Mouse (Mus musculus) embryonic fibroblast, embryonic 13.5 days (primary cell): ENCODE results near the gene Nectin2.
"Not testable (repeated sequence)": the region's sequence is repeated elsewhere in the genome, so short reads cannot be mapped to it uniquely, and the experiment has no call there.

Experiments used
- CTCF ChIP-seq: IDR thresholded peaks from 2 replicates; pipeline ENCODE4 v1.5.1; 2011; ENCODE audit warnings: mild to moderate bottlenecking, control low read depth, low read length, moderate library complexity, borderline replicate concordance; ENCODE audit not compliant: insufficient read depth
- POLR2A ChIP-seq: IDR thresholded peaks from 2 replicates; pipeline ENCODE4 v1.6.1; 2011; ENCODE audit warnings: low read depth, mild to moderate bottlenecking, control low read depth, low read length, moderate library complexity

DNA sequence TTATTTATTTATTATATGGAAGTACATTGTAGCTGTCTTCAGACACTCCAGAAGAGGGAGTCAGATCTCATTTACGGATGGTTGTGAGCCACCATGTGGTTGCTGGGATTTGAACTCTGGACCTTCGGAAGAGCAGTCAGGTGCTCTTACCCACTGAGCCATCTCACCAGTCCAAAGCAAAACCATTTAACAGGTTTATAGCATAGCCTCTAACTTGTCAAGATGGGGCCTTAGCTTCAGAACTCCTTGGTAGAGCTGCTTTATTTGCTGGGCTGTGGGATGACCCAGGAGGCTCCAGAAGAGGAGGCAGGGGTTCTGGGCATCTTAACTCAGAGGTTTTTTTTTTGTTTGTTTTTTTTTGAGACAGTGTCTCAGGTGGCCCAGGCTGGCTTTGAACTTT lies 41.2 kb upstream of the Nectin2 start:
- TF ChIP-seq CTCF, POLR2A: not testable (repeated sequence)
